Mouse (Mus musculus) heart, embryonic 15.5 days (tissue): Measurements from ENCODE around the gene Npy. TPM values are rescaled to one million over a fixed set of nuclear protein-coding genes. Genes with fewer than 3 reads are reported as not detected.

Experiments
- ATAC-seq: fragments of 200-750 bp; cut with Nextera tagmentation; replicated peaks from 2 replicates; pipeline ENCODE4 v1.8.0; 2017; ENCODE audit warnings: low read depth, moderate TSS enrichment; ENCODE audit not compliant: insufficient number of reproducible peaks, insufficient read depth, low FRiP score
- H3K27ac ChIP-seq: fragments of 300-500 bp; sonication (generic); 2 replicates; pipeline ENCODE4 v1.5.1; 2015; ENCODE audit warnings: mild to moderate bottlenecking, inconsistent platforms
- H3K27me3 ChIP-seq: fragments of 300-500 bp; sonication (generic); 2 replicates; pipeline ENCODE4 v1.6.1; 2015; ENCODE audit warnings: inconsistent platforms
- H3K36me3 ChIP-seq: fragments of 300-500 bp; sonication (generic); 2 replicates; pipeline ENCODE4 v1.6.1; 2015; ENCODE audit warnings: mild to moderate bottlenecking, inconsistent platforms
- H3K4me1 ChIP-seq: fragments of 300-500 bp; sonication (generic); replicated peaks from 2 replicates; pipeline ENCODE4 v1.6.1; 2015; ENCODE audit warnings: inconsistent platforms
- H3K4me2 ChIP-seq: fragments of 300-500 bp; sonication (generic); 2 replicates; pipeline ENCODE4 v1.6.1; 2015; ENCODE audit warnings: inconsistent platforms, mild to moderate bottlenecking, moderate library complexity
- H3K4me3 ChIP-seq: fragments of 300-500 bp; sonication (generic); 2 replicates; pipeline ENCODE4 v1.5.1; 2015; ENCODE audit warnings: mild to moderate bottlenecking, inconsistent platforms
- H3K9ac ChIP-seq: fragments of 300-500 bp; sonication (generic); 2 replicates; pipeline ENCODE4 v1.6.1; 2015; ENCODE audit warnings: mild to moderate bottlenecking, inconsistent platforms
- H3K9me3 ChIP-seq: fragments of 300-500 bp; sonication (generic); replicated peaks from 2 replicates; pipeline ENCODE4 v1.6.1; 2016; ENCODE audit warnings: inconsistent platforms
- WGBS: fragments of 180-500 bp; shearing (Covaris S2); methylation state at CpG from one replicate; pipeline ENCODE4 v1.1.7; 2015; ENCODE audit warnings: mixed read lengths; 5-methylcytosine and 5-hydroxymethylcytosine counted together
- polyA plus RNA-seq: library from polyadenylated mRNA; unstranded; fragments of >200 nt; fragmentation: Nextera tagmentation; extraction: Ambion mirVana; gene quantifications from 2 replicates; pipeline ENCODE4 v1.2.1, GENCODE M21; 2015

The Npy gene
- polyA plus RNA-seq: 2.3 and 5.7 TPM in 2 replicates

GRCm38 (mm10) chr6:49821961-49822870 is at the start of gene Npy:
Gene Npy, plus strand, starts transcription at chr6:49822710.
- peaks cover 13% of the 10 kb centered on the region for H3K4me1 ChIP-seq
- H3K9me3 ChIP-seq: no peaks in the 10 kb centered on the region
- peak within 1 kb of the TSS; percentile 35 for H3K9ac ChIP-seq
- H3K27ac ChIP-seq: no peak within 1 kb of the TSS
- H3K27me3 ChIP-seq: peaks cover 74% of the 10 kb centered on the region
- no peaks in the 10 kb centered on the region for H3K36me3 ChIP-seq
- peak within 1 kb of the TSS; percentile 95 for H3K4me2 ChIP-seq
- H3K4me3 ChIP-seq: peak within 1 kb of the TSS; percentile 56
- under 1% methylated on average over 66 of the region's 66 CpGs for WGBS
- no peak; the same call in 1 of the 2 replicates for ATAC-seq

GRCm38 (mm10) chr6:49775006-49775405 is 47.5 kb upstream of the Npy start:
- no peak for ATAC-seq
- H3K36me3 ChIP-seq: no peaks in the 10 kb centered on the region
- H3K27me3 ChIP-seq: no peaks in the 10 kb centered on the region
- 65% methylated on average over 8 of the region's 8 CpGs for WGBS
- H3K27ac ChIP-seq: no peak overlapping the region
- no peak overlapping the region for H3K4me3 ChIP-seq
- no peak overlapping the region for H3K9ac ChIP-seq
- no peaks in the 10 kb centered on the region for H3K4me1 ChIP-seq
- no peak overlapping the region for H3K4me2 ChIP-seq
- H3K9me3 ChIP-seq: no peaks in the 10 kb centered on the region

GRCm38 (mm10) chr6:49778109-49778508 is 44.4 kb upstream of the Npy start:
- no peak overlapping the region for H3K4me2 ChIP-seq
- no peaks in the 10 kb centered on the region for H3K36me3 ChIP-seq
- 64% methylated on average over 13 of the region's 13 CpGs for WGBS
- ATAC-seq: no peak
- no peaks in the 10 kb centered on the region for H3K9me3 ChIP-seq
- no peak overlapping the region for H3K4me3 ChIP-seq
- no peaks in the 10 kb centered on the region for H3K27me3 ChIP-seq
- no peak overlapping the region for H3K27ac ChIP-seq
- H3K9ac ChIP-seq: no peak overlapping the region
- H3K4me1 ChIP-seq: no peaks in the 10 kb centered on the region

- no peak for ATAC-seq
- H3K4me1 ChIP-seq: no peaks in the 10 kb centered on the region
- no peaks in the 10 kb centered on the region for H3K9me3 ChIP-seq
- no peak overlapping the region for H3K9ac ChIP-seq
- H3K27ac ChIP-seq: no peak overlapping the region
- no peak overlapping the region for H3K4me3 ChIP-seq
- H3K36me3 ChIP-seq: no peaks in the 10 kb centered on the region
- 89% methylated on average over 9 of the region's 9 CpGs for WGBS
- no peaks in the 10 kb centered on the region for H3K27me3 ChIP-seq
- H3K4me2 ChIP-seq: no peak overlapping the region
Observed at GRCm38 (mm10) chr6:49778729-49779128, 43.8 kb upstream of the Npy start.

- Histone ChIP-seq H3K4me1 (no peaks in the 10 kb centered on the region), H3K27me3 (no peaks in the 10 kb centered on the region), H3K36me3 (no peaks in the 10 kb centered on the region), H3K27ac (no peak overlapping the region), H3K4me2 (no peak overlapping the region), H3K9ac (no peak overlapping the region), H3K9me3 (no peaks in the 10 kb centered on the region), H3K4me3 (no peak overlapping the region)
- no peak for ATAC-seq
- WGBS: 38% methylated on average over 7 of the region's 7 CpGs
Observed at GRCm38 (mm10) chr6:49779606-49780005, 42.9 kb upstream of the Npy start.

- no peak for ATAC-seq
Observed at GRCm38 (mm10) chr6:49780846-49781400, 41.6 kb upstream of the Npy start.

GRCm38 (mm10) chr6:49781852-49782251 is 40.7 kb upstream of the Npy start:
- no peaks in the 10 kb centered on the region for H3K27me3 ChIP-seq
- H3K27ac ChIP-seq: no peak overlapping the region
- no peak overlapping the region for H3K4me2 ChIP-seq
- H3K4me1 ChIP-seq: no peaks in the 10 kb centered on the region
- 69% methylated on average over 5 of the region's 5 CpGs for WGBS
- ATAC-seq: no peak
- H3K9ac ChIP-seq: no peak overlapping the region
- H3K4me3 ChIP-seq: no peak overlapping the region
- H3K36me3 ChIP-seq: no peaks in the 10 kb centered on the region
- H3K9me3 ChIP-seq: no peaks in the 10 kb centered on the region

More at GRCm38 (mm10) chr6:49780846-49781400, 41.6 kb upstream of the Npy start:
- H3K4me2 ChIP-seq: no peak overlapping the region
- H3K36me3 ChIP-seq: no peaks in the 10 kb centered on the region
- 67% methylated on average over 9 of the region's 9 CpGs for WGBS
- H3K9ac ChIP-seq: no peak overlapping the region
- H3K4me3 ChIP-seq: no peak overlapping the region
- H3K27ac ChIP-seq: no peak overlapping the region
- no peaks in the 10 kb centered on the region for H3K9me3 ChIP-seq
- H3K4me1 ChIP-seq: no peaks in the 10 kb centered on the region
- H3K27me3 ChIP-seq: no peaks in the 10 kb centered on the region

- Histone ChIP-seq H3K9ac (no peak overlapping the region), H3K36me3 (no peaks in the 10 kb centered on the region), H3K9me3 (no peaks in the 10 kb centered on the region), H3K4me3 (no peak overlapping the region), H3K4me1 (no peaks in the 10 kb centered on the region), H3K27ac (no peak overlapping the region), H3K27me3 (no peaks in the 10 kb centered on the region), H3K4me2 (no peak overlapping the region)
- ATAC-seq: no peak
- 77% methylated on average over 7 of the region's 7 CpGs for WGBS
Observed at GRCm38 (mm10) chr6:49782679-49783078, 39.8 kb upstream of the Npy start.

GRCm38 (mm10) chr6:49792524-49792923 is 30.0 kb upstream of the Npy start:
- Histone ChIP-seq H3K9ac (no peak overlapping the region), H3K4me1 (no peaks in the 10 kb centered on the region), H3K27me3 (no peaks in the 10 kb centered on the region), H3K4me3 (no peak overlapping the region), H3K4me2 (no peak overlapping the region), H3K9me3 (no peaks in the 10 kb centered on the region), H3K36me3 (no peaks in the 10 kb centered on the region), H3K27ac (no peak overlapping the region)
- WGBS: 81% methylated on average over 12 of the region's 12 CpGs
- ATAC-seq: no peak

- H3K4me2 ChIP-seq: no peak overlapping the region
- H3K4me3 ChIP-seq: no peak overlapping the region
- no peak overlapping the region for H3K27ac ChIP-seq
- H3K4me1 ChIP-seq: peaks cover 4% of the 10 kb centered on the region; the same call in 1 of the 2 replicates
- no peaks in the 10 kb centered on the region for H3K36me3 ChIP-seq
- no peaks in the 10 kb centered on the region for H3K9me3 ChIP-seq
- H3K27me3 ChIP-seq: no peaks in the 10 kb centered on the region
- H3K9ac ChIP-seq: no peak overlapping the region
- WGBS: 33% methylated on average over 8 of the region's 8 CpGs
- no peak for ATAC-seq
Observed at GRCm38 (mm10) chr6:49804105-49804504, 18.4 kb upstream of the Npy start.

- peaks cover 4% of the 10 kb centered on the region; the same call in 1 of the 2 replicates for H3K4me1 ChIP-seq
- peak overlapping the region; percentile 57 for H3K4me2 ChIP-seq
- H3K27me3 ChIP-seq: no peaks in the 10 kb centered on the region
- no peaks in the 10 kb centered on the region for H3K36me3 ChIP-seq
- no peak for ATAC-seq
- no peaks in the 10 kb centered on the region for H3K9me3 ChIP-seq
- no peak overlapping the region for H3K27ac ChIP-seq
- H3K4me3 ChIP-seq: peak overlapping the region; percentile 35
- whole genome bisulfite sequencing: 28% methylated on average over 13 of the region's 13 CpGs
- no peak overlapping the region for H3K9ac ChIP-seq
Observed at GRCm38 (mm10) chr6:49808076-49808475, 14.4 kb upstream of the Npy start.
